Mouse (Mus musculus) neutrophil, adult 5-6 weeks (primary cell): Measurements from ENCODE around the gene Amot. TPM values are rescaled to one million over a fixed set of nuclear protein-coding genes. Genes with fewer than 3 reads are reported as not detected.

Experiments used
- ATAC-seq: fragments of 151-379, 151-347 bp; 2 replicates; pipeline ENCODE4 v1.8.0; 2017; ENCODE audit warnings: mild to moderate bottlenecking, moderate TSS enrichment; ENCODE audit not compliant: insufficient number of reproducible peaks, poor library complexity, low FRiP score, severe bottlenecking; ENCODE audit errors: extremely low read depth
- total RNA-seq: library from RNA; stranded (forward); fragments of 200-1000 nt; gene quantifications from 2 replicates; pipeline ENCODE4 v1.2.3, GENCODE M21; 2017

Amot gene
- 0.37 and 0.70 TPM in 2 replicates for total RNA-seq

- ATAC-seq: peak; percentile 61; the same call in 1 of the 2 replicates
These were observed at the start of gene Amot for GRCm38 (mm10) chrX:145504717-145505415. Amot (minus strand) TSS chrX:145505181.

- no peak for ATAC-seq
These were observed 40.1 kb upstream of the Amot start for GRCm38 (mm10) chrX:145545060-145545459.

- no peak for ATAC-seq
These were observed 38.9 kb upstream of the Amot start for GRCm38 (mm10) chrX:145543602-145544490.

- no peak for ATAC-seq
These were observed 36.1 kb upstream of the Amot start for GRCm38 (mm10) chrX:145541050-145541449.

GRCm38 (mm10) chrX:145540321-145540720 lies 35.3 kb upstream of the Amot start:
- no peak for ATAC-seq

- ATAC-seq: no peak
These were observed 24.6 kb upstream of the Amot start for GRCm38 (mm10) chrX:145529602-145530001.

GRCm38 (mm10) chrX:145516322-145517066 lies 11.5 kb upstream of the Amot start:
- ATAC-seq: no peak

GRCm38 (mm10) chrX:145515498-145516158 lies 10.6 kb upstream of the Amot start:
- no peak for ATAC-seq

GRCm38 (mm10) chrX:145510675-145511074 lies 5.7 kb upstream of the Amot start:
- ATAC-seq: no peak

- peak; percentile 67; the same call in 1 of the 2 replicates for ATAC-seq
These were observed 648 bp upstream of the Amot start for GRCm38 (mm10) chrX:145505457-145506201.

GRCm38 (mm10) chrX:145501666-145502355 lies 3.2 kb downstream of the Amot start:
- ATAC-seq: no peak

GRCm38 (mm10) chrX:145499101-145499500 lies 5.9 kb downstream of the Amot start:
- ATAC-seq: no peak

- no peak for ATAC-seq
These were observed 6.3 kb downstream of the Amot start for GRCm38 (mm10) chrX:145498691-145499090.

GRCm38 (mm10) chrX:145497486-145497885 lies 7.5 kb downstream of the Amot start:
- ATAC-seq: no peak

- ATAC-seq: no peak
These were observed 9.6 kb downstream of the Amot start for GRCm38 (mm10) chrX:145495381-145495780.

GRCm38 (mm10) chrX:145490821-145491220 lies 14.2 kb downstream of the Amot start:
- ATAC-seq: no peak

- ATAC-seq: no peak
These were observed 14.6 kb downstream of the Amot start for GRCm38 (mm10) chrX:145490417-145490816.

GRCm38 (mm10) chrX:145489950-145490349 lies 15.0 kb downstream of the Amot start:
- ATAC-seq: no peak
